Mouse (Mus musculus) ovary, postnatal 14 days (tissue): ENCODE results near the gene Adora3.

Experiments used
- DNase-seq: peaks from one replicate; pipeline ENCODE4 v3.0.0; 2022; ENCODE audit warnings: low spot score

The Adora3 gene

DNA sequence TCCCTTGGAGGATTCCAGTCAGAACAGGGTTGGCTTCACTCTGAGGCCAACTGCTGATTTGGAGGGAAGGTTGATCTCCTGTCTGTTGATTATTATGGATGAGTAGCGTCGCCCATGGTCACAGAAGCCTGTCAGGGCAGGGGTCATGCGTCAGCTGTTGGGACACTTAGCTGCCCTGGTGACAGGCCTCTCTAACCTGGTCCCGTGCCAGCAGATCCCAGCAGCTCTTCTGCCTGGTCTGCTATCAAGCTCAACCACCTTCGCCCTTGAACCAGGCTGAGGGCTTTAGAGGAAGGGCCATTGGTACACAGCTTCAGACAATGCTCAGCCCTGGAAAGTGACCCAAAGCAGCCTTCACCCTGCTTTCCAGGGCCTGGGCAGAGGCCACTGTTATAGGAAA, 5.4 kb downstream of the Adora3 start:
- DNase-seq, result no peak

DNA sequence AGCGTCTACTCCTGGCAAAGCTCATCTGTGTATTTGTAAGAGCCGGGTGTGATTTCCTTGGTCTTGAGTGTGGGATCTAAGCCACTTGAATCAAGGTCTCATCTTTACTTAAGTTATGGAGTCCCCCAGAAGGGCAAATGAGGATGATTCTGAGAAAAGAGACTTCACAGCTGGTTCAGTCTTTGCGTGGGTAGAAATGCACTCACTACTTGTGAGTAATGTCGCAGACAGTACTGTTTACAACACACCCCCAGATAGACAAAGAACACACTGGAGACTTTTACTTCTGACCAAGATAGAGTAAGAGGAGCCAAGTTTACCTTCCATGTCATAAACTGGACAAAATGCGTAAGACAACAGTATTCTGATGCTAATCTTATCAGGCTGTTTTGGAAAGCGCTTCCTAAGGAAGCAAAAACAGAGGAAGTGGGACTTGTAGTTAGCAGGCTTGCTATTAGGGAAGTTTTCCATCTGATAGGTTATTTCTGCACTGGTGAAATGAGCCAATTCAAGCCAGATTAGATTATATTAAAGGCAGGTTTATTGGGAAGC, 6.7 kb downstream of the Adora3 start:
- no peak for DNase-seq

DNA sequence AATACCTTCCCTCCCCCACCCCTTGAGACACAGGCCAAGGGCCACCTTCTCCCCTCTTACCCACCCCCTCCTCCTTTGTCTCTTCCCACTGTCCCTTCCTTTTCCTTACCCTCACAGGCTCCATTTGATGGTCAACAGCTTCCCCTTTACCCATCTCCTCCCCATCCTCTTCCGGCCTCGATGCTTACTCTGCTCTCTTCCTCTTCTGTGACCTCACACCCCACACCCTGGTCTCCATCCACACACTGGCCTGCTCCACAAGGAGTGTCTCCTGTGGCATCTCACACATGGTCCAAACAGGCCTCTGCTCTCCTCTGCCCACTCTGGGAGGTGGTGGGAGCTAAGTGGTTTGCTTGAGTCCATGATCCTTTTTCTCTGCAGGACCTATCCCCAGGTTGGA, 7.3 kb downstream of the Adora3 start:
- DNase-seq, result no peak

DNA sequence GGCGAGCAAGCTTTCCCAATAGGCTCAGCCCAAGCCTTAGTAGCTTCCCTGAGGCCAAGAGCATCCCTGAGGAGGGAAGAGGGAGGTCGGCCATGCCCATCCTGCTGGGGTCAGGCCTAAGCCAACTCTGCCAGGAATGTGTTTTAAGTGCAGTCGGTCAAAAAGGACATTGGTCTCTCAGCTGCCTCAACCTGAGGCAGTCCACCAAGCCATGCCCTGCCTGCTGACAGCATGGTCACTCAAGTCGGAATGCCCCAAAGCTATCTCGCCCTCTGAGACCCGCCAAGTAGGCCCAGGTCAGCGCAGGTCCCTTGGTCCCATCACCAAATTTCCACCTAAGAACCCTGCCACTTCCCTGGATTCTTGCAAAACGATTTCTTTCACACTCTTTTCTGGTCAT, 8.1 kb downstream of the Adora3 start:
- no peak for DNase-seq

DNA sequence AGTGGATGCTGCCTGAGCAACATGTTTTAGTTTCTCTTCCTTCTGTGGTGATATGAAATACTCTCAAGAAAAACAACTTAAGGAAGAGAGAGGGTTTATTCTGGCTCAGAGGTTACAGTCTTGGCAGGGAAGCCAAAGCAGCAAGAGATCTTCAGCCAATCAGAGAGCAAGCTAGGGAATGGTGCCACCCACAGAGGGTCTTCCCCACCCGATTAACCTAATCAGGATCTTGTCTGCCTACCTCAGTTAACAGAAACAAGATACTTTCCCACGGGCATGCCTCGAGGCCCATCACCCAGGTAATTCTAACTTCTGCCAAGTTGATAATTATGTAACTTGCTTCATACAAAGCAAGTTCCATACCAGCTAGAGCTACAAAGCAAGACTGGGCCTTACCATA, 9.8 kb downstream of the Adora3 start:
- no peak for DNase-seq

DNA sequence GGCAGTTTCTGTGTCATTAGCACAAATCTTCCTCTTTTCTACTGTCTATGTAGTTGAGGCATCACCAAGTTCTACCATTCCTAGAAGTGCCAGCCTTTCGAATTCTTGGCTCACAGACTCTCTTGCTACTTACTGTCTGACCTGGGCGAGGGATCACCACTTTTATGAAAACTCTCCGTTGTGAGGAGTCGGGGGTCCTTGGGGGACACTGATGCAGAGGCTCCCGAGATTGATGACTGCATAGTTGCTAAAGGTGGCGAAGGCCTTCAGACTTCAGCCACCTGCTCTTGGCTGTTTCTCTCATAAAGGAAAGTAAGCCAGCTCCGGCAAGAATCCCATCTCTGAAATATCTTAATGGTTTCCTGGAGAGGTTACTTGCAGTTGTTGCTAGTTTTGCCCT, 11.4 kb downstream of the Adora3 start:
- no peak for DNase-seq

DNA sequence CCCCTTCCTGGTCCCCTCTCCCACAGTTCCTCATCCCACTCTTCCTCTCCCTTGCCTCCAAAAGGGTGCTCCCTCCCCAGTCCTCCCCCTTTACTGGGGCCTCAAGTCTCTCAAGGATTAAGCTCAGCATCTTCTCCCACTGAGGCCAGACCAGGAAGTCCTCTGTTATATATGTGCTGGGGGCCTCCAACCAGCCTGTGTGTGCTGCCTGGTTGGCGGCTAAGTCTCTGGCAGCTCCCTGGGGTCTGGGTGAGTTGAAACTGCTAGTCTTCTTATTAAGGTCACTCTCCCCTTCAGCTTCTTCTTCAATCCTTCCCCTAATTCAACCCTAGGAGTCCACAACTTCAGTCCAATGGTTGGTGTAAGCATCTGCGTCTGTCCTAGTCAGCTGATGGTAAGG, 12.5 kb downstream of the Adora3 start:
- no peak for DNase-seq

DNA sequence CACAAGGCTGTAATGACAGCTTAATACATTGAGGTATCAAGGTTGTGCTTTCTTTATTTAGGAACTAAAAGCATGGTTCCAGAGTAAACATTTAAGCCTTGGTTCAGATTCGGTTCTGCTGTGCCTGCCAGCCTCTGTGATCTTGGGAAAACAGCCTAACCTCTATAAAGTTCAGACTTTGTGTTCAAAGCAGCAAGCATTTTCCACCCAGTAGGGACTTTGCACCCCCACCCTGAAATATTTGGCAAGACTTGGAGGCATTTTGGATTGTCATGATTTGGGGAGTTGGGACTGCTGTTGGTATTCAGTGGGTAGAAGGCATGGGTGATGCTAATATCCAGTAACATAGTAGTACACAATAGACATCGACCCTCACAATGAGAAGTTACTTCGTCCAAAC, 18.3 kb downstream of the Adora3 start:
- DNase-seq, result no peak

DNA sequence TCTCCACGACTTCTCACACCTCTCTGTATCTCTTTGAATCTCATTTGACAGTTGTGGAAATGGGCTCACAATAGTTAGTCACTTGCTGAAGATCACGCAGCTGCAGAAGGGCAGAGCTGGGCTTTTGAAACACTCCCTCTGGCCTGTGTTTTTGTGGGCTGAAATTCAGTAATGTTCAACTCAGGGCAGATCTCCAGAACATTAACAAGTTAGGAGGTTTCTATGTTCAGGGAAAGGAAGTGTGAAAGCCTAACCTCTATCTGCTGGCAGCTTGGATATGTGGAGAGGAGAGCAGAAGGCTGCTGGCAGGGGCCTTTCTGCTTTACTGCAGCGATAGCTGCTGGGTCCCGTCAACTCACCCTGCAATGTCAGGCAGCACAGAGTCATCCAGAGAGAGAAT, 19.6 kb downstream of the Adora3 start:
- DNase-seq, result no peak

DNA sequence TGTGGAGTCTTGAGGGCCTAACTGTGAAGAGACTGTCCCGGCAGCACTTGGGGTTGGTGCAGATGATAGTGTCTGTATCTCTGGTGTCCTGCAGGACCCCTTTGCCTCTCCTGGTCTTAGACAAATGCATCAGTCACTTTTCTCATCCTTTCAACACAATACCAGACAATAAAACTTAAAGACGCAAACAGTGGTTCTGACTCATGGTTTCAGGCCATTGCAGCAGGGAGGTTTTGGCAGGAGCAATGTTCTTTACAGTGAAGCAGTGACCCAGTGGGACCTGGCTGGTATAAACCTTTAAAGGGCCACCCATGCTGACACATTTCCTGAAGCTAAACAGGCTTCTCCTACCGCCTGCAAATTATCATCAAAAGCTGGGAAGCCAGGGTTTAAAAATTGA, 20.5 kb downstream of the Adora3 start:
- DNase-seq, result no peak

DNA sequence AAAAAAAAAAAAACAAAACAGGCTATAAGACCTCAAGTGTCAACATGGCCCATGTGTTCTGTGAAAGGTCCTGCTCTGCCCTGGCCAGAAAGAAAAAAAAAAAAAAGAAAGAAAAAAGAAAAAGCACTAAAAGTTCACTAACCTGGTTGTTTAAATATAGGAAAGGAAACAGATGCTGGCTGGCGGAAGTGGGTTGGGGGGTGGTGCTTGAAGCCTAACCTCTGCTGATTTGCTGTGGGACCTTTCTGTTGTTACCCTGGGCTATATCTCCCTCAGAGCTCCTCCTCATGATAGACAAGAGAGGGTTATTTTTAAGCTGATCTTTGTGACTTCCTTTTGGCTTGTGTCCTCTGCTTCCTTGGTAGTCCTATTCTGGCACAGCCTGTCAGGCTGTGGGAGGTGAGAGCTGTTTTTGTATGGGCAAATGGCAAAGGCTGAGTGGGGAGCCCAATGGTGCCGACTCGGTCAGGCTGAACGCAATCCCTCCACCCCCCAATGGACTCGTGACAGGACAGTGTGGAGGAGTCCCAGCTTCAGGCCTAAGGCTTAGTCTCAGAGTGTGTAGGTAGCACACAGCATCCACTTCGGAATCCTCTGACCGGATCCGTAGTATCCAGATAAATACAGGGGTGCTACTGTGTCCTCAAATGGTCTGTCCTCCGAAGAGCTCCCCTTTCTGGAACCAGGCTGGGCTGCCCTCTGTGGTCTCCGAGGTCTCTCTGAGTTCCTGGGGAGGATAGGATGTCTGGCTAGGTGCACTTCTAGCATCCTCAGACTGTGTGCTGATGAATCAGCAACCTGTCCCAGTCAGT, 21.3 kb downstream of the Adora3 start:
- DNase-seq, result no peak

DNA sequence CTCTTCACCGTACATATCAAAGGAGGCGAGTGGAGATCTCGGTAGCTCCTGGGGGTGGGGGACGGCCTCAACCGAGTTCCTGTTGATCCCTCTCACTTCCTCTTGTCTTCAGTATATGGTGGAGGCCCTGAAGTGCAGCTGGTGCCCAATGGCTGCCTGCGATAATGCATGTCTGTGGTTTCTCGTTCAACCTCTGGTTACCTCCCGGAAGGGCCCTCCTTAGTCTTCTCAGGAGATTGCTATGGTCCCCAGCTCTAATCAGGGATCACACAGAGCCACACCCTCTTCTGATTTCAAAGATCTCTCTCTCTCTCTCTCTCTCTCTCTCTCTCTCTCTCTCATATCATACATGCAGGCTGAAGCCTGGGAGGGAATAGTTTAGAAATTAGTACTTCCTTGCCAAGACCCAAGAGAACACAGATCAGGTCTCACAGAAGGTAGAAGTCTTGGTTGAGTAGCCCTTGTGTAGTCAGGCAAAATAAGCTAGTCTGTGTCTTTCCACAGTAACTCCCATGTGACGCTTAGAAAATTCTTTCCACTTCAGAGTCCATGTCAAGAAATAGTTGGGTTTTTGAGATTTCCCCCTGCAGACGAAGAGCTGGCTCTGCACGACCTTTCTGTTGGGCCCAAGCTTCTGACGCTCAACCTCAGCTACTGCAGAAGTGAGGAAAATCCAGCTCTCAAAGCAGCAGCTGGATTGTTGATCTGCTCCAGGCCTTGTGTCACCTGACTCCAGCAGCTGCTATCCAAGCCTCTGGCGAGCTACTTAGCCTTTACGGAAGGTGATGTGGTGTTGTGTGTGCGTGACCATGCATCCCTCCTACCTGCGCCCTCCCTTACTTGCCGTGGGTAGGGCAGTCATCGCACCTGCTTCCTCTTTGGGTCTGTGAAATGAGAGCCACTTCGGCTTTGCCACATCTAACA, 22.2 kb downstream of the Adora3 start:
- DNase-seq, result no peak

DNA sequence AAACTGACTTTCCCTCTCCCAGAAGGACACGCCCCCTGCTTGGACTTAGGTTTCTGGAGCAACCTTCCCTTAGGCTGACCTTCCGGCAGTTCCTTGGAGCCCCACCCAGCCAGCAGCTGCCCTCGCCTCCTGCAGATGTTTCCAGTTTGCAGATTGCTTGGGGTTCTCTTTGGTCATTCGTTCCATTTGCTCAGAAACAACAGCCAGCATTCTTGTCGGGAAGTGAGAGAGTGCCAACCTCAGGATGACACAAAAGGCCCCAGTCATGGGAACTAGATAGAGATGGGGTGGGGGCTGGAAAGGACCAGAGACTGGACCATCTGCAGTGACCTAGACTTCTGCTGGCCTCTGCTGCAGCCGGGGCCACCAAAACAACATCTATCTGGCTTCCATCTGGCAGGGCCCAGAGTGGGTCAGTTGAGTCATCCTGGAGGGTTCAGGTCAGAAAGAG, 23.3 kb downstream of the Adora3 start:
- no peak for DNase-seq

DNA sequence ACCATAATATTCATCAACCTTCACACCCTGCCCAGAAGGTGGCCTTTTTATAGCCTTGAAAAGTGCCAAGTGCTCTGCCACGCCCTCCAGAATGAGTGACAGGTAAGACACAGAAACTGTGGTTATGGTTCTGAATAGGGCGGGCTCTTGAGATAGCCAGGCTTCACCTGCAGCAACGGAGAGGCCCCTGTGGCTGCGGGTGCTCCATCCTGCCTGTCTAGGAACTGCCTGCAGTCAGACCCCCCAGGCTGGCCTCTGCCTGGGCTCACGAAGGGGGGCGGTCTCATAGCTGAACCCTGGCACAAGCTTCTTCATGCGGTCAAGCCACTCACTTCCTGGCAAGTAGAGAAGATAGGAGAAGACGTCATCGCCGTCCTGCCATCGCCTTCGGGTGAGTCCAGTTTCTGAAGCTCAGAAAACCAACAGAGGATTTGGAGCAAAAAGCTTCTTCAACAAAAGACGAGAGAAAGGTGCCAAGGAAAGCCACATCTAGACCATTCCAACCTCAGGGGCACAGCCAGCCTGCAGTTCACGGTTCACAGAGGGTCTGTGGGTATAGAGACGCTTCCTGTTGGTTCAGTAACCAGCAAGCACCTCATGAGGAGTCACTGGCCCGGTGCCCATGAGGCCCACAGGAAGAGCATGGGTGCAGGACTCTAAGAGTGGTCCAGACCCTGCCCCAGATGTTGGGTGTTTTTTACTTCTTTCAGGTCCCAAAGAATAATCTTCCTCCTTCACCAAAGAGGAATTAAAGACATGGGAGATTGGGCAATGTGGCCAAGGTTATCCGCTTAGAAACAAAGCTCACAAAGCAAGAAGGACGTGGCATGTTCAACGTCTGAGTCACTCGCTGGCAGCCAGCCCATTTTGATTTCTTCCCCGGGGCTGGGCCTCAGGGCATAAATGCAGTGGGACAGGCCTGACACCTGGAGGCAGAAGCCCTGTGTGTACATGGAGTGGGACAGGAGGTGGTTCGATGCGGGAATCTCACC, 24.2 kb downstream of the Adora3 start:
- DNase-seq, result peak; percentile 90

DNA sequence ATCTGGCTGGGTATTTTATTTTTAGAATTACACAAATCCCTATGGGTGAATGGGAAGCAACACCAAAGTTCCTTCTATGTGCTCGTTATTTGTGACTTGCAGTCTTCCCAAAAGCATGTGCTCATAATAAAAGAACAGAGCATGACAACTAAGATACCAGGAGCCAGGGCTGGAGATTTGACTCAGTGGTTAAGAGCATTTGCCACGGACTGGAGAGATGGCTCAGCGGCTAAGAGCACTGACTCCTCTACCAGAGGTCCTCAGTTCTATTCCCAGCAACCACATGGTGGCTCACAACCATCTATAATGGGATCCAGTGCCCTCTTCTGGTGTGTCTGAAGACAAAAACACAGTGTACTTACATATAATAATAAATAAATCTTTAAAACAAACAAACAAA, 26.2 kb downstream of the Adora3 start:
- DNase-seq, result no peak

DNA sequence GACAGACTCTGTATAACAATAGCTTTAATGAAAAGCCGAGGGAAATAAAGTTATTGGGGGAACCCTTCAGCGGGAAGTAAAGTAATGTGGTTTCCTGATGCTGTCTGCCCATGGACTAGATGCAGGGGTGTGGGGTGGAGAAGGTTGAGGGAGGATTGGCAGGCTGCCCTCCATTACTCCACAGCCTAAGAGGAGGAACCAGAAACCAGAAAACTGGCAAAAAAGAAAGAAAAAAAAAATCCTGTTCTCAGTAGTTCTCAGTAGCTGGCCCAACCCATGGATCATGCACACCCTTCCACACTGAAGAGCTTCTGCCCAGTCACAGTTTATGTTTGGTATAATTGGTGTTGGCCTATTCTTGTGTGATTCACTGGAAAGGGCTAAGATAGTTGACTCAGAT, 27.7 kb downstream of the Adora3 start:
- DNase-seq, result no peak

DNA sequence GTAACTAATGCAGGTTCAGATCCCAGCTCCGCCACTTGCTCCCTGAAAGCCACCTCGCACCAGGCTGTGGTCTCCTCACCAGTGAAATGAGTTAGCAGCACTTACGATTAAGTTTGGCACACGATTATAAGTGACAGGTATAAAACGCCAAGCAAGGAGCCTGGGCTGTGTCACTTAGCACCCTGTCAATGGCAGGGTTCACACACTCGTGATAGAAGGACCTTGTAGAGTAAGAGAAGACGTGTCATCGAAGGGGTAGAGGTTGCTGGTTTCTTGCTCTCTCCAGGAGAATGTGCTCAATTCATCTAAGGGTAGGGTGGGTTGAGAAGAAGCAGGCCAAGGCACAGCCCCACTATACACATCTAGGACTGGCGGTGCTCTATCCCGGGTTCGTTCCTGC, 28.2 kb downstream of the Adora3 start:
- no peak for DNase-seq

DNA sequence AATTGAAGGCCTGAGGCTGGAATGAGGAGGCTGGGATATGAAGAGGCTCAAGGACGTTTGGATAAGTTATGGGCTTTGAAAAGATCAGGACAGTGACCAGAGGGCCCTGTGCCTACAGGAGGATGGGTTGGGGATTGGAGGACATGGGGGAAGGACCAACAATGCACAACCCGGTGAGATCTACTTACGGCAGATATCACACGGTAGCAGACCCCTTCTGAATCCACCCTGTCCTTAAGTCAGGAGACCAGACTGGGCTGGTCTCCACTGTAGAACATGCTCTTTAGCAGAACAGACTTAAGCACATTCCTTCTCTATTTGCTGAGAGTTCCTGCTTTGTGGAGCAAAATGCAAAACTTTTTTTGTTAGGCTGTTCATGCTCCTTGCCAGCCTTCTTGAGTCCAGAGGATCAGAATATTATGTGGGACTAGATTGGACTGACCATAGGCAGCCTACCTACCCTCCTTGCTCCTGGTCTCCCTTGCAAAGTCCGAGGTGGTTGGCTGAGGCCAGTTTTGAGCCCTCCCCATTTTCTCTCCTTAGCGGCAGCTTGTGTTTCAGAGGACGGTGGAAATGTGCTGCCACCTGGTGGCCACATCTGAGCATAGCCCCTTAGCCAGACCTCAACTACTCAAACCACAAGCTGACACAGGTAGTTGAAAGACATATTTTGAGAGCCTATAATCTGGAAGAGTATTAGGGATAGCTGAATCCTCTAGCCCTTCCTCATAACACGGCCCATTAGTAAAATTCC, 28.9 kb downstream of the Adora3 start:
- peak; percentile 80 for DNase-seq

DNA sequence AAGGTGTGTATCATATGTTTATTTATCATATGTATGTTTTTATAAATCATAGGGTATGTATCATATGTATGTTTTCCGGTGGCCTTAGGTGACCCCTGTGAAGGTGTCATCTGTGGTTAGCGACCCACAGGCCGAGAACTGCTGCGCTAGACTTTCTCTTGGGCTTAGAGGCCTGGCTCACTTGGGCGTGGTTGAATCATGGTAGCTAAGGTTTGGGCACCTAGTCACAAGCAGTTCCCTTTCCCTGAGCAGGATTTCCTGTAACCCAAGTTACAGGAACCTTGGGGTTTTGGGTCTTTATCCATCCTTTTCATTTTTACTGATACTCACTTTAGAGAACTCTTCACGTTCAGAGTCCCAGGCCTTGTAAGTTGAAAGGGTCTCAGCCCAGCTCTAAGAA, 29.6 kb downstream of the Adora3 start:
- DNase-seq, result no peak

DNA sequence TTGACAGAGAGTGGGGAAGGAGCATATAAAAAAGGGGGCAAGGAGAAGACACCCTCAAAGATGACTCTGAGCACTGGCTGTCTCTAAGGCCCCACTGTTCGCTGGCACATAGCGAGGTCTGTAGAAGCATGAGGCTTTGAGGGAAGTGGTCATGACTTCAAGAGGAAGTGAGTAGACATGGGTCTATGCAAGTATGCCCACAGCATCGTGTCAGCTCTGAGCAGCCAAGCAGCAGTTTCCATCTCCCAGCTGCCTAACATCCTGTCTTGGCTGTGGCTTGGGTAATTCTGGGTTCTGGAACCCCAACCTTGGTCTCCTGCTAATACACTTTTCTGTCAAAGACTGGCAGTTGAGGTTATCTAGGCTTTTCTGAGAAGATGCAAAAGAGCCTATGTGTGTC, 30.1 kb downstream of the Adora3 start:
- DNase-seq, result no peak

DNA sequence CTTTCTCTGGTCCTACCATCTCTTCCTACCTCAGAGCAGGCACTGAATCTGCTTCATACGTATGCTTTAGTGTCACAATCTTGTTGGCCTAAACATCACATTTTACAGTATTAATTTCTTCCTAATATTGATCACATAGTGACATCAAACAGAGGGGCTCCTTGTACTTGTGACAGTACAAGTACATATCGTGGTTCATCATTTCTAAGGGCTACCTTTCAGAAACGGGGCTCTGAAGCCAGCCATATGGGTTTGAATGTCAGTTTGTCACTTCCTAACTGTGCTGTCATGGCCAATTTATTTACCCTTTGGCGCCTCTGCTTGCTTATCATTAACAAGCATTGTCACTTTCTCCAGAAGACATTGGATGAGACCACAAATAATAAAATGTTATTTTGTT, 30.8 kb downstream of the Adora3 start:
- no peak for DNase-seq
